Mouse (Mus musculus): ENCODE data around the gene Naaladl1. TPM values are rescaled to one million over a fixed set of nuclear protein-coding genes. Genes with fewer than 3 reads are reported as not detected.
A peak's percentile ranks its signal among the peaks of the same experiment; 100 is the strongest.

The Naaladl1 gene
- total and polyA plus RNA-seq, 3 experiments, result 0.35 to 1.7 TPM; not detected in 1

DNA sequence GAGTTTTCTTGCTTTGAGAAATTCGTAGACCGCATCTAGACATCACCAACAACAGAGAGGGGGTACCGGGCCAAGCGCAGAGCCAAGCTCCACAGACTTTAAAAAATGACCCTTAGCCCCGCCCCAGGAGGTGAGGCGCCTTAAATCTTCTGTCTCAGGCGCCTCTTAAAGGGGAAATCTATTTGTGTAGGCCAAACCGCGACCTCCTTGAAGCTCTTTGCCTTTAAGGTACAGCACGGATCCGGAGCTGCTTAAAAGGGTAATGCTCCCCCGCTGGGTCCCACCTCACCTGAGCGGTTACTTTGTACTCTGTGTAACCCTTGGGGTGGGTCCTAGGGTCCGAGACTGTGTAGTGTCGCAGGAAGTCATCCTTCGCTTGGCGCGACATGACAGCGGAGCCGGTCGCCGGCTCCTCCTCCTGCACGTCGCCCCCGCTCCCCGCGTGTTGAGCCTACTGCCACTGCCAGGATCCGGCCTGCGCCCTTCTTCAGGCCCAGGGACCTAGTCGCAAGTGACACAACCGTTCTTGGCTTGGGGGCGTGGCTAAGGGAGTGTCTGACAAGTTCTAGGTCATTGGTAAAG is 22.3 kb downstream of the Naaladl1 start, which contains the start of gene Snx15:
Snx15 (minus strand) TSS at position 545 of the 582 bp plus-strand sequence.
- H3K4me1 ChIP-seq (ENCODE audit: control insufficient read depth in 1 of 2, insufficient read depth in 2 of 2, low read length in 2 of 2), result peaks cover 9 to 34% of the 10 kb centered on the region in 2 experiments; a peak in 3 of 4 replicates
- no peaks in the 10 kb centered on the region for H3K9me3 ChIP-seq (replicated peaks; ENCODE audit: insufficient read depth, low read length)
- H3K27me3 ChIP-seq (ENCODE audit: control insufficient read depth in 1 of 2, insufficient read depth in 2 of 2, low read length in 2 of 2), result no peaks in the 10 kb centered on the region
- peaks cover 0 to 22% of the 10 kb centered on the region in 2 experiments; a peak in 2 of 4 replicates for H3K36me3 ChIP-seq (ENCODE audit: control insufficient read depth in 1 of 2, insufficient read depth in 2 of 2, low read length in 2 of 2)
- peak within 1 kb of the TSS; percentile 93 for H3K27ac ChIP-seq (ENCODE audit: control insufficient read depth, low read depth, low read length)
- 0 out of 2 replicates have a peak, but pooled peaks have one; percentile 13 for TF ChIP-seq TCF12 (IDR thresholded peaks at IDR 0.05; ENCODE audit: low read depth, low read length)
- peak; percentile 5; the same call in 1 of the 2 replicates for TF ChIP-seq BHLHE40 (IDR thresholded peaks at IDR 0.05; ENCODE audit: borderline replicate concordance, low read depth, low read length)
- TF ChIP-seq MAZ (IDR thresholded peaks at IDR 0.05; ENCODE audit: low read depth, low read length), result no peak
- TF ChIP-seq TBP (IDR thresholded peaks at IDR 0.05; ENCODE audit: low read depth, low read length), result peak; percentile 67
- TF ChIP-seq ZC3H11A (IDR thresholded peaks at IDR 0.05; ENCODE audit: low read depth, low read length), result peak; percentile 60
- no peak for TF ChIP-seq EP300 (IDR thresholded peaks at IDR 0.05; ENCODE audit: low read depth in 1 of 2, low read length in 2 of 2)
- peak; percentile 66 for TF ChIP-seq MXI1 (IDR thresholded peaks at IDR 0.05; ENCODE audit: low read depth, low read length)
- TF ChIP-seq TAL1 (IDR thresholded peaks at IDR 0.05; ENCODE audit: low read length), result no peak
- 0 out of 2 replicates have a peak, but pooled peaks have one; percentile 59 for TF ChIP-seq UBTF (IDR thresholded peaks at IDR 0.05; ENCODE audit: borderline replicate concordance, insufficient read depth, low read depth, low read length)
- peak; percentile 83 for TF ChIP-seq HCFC1 (IDR thresholded peaks at IDR 0.05; ENCODE audit: low read depth, low read length)
- TF ChIP-seq POLR2A (IDR thresholded peaks at IDR 0.05; ENCODE audit: control insufficient read depth in 1 of 2, insufficient read depth in 1 of 2, low read depth in 1 of 2, low read length in 2 of 2, poor library complexity in 1 of 2), result peak; percentile 18 to 69; a peak in 3 of 4 replicates
- no peak for TF ChIP-seq USF1 (IDR thresholded peaks at IDR 0.05; ENCODE audit: low read depth, low read length)
- TF ChIP-seq CHD1 (IDR thresholded peaks at IDR 0.05; ENCODE audit: low read depth, low read length), result no peak
- peak; percentile 73; the same call in 1 of the 2 replicates for TF ChIP-seq MAX (IDR thresholded peaks at IDR 0.05; ENCODE audit: low read length)
- no peak for TF ChIP-seq ETS1 (IDR thresholded peaks at IDR 0.05; ENCODE audit: low read depth, low read length)
- 0 out of 2 replicates have a peak, but pooled peaks have one; percentile 16 for TF ChIP-seq MYC (IDR thresholded peaks at IDR 0.05; ENCODE audit: low read depth, low read length)
- peak; percentile 40 for TF ChIP-seq NELFE (IDR thresholded peaks at IDR 0.05; ENCODE audit: low read depth, low read length)
- TF ChIP-seq MEF2A (IDR thresholded peaks at IDR 0.05; ENCODE audit: extremely low read depth, insufficient replicate concordance, low read depth, low read length, poor library complexity, severe bottlenecking), result no peak
- TF ChIP-seq SIN3A (IDR thresholded peaks at IDR 0.05; ENCODE audit: low read length), result peak; percentile 99
- H3K4me3 ChIP-seq (ENCODE audit: control insufficient read depth in 1 of 2, insufficient read depth in 1 of 2, low read depth in 2 of 2, low read length in 2 of 2), result peak within 1 kb of the TSS; percentile 57 to 82
- H3K9ac ChIP-seq (ENCODE audit: control insufficient read depth, low read depth, low read length, poor library complexity, severe bottlenecking), result peak within 1 kb of the TSS; percentile 87
- DNase-seq (ENCODE audit: low read depth, low spot score), result peak; percentile 99
- peaks cover 1% of the 10 kb centered on the region; the same call in 1 of the 2 replicates for H3K79me2 ChIP-seq (ENCODE audit: control insufficient read depth, insufficient read depth, low read length, poor library complexity)
